Mouse (Mus musculus): ENCODE results near the gene Yy1.

GRCm38 (mm10) chr12:108794078-108794711, 1.4 kb downstream of the Yy1 start:
- TF ChIP-seq CTCF (IDR thresholded peaks at IDR 0.05; ENCODE audit: extremely low read depth, insufficient read depth, low read length) = no peak
- no peak; the same call in 1 of the 2 replicates for TF ChIP-seq POLR2A (IDR thresholded peaks at IDR 0.05; ENCODE audit: extremely low read depth, insufficient read depth, low read length)

Measured in cortical plate, adult 2 months (tissue).